Mouse (Mus musculus) small intestine, adult 2 months (tissue): ENCODE measurements at regions not wholly inside any gene's neighbourhood (a gene's known extent, or its start where the extent isn't known, plus 50 kb on each side); places are given as distances from the start of the nearest gene placed in this dataset.

Experiments used
- CTCF ChIP-seq: fragments of 200-500 bp; IDR thresholded peaks from 2 replicates; pipeline ENCODE4 v1.5.1; 2012; ENCODE audit warnings: low read depth, mild to moderate bottlenecking, control low read depth, inconsistent platforms, low read length, moderate library complexity, mixed read lengths; ENCODE audit not compliant: insufficient replicate concordance, insufficient read length; ENCODE audit errors: extremely low read depth
- POLR2A ChIP-seq: fragments of 200-500 bp; IDR thresholded peaks from 2 replicates; pipeline ENCODE4 v1.6.1; 2012; ENCODE audit warnings: low read depth, mild to moderate bottlenecking, control low read depth, inconsistent platforms, low read length, moderate library complexity

DNA sequence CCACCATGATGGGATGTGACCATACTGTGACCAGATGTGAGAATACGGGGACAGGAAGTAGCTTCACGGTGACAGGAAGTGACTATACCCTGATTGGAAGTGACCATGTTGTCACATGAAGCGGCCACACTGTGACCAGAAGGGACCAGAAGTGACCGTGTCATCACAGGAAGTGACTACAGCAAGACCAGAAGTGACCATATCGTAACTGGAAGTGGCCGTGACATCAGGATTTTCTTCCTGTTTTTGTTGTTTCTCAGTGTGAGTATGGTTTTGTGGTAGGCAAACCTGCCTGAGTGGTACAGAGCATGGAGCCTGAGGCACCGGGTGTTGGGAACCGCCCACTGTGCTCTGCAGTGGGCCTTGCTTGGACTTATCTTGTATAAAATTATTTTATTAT lies 2587.8 kb downstream of the Gm37988 start:
- TF ChIP-seq CTCF = no peak
- no peak for TF ChIP-seq POLR2A
